Mouse (Mus musculus) CH12.LX (cell line): ENCODE data around the gene Tmem165.

Source experiments
- CTCF ChIP-seq, 2 experiments: IDR thresholded peaks in 1 of 2; conservative IDR thresholded peaks in 1 of 2; 2 replicates each; pipeline ENCODE4 v1.5.1; 2011 to 2012; ENCODE audit warnings: low read depth in 2 of 2, low read length in 2 of 2, improper control_type of control experiment in 1 of 2, inconsistent platforms in 1 of 2, mild to moderate bottlenecking in 1 of 2, moderate library complexity in 1 of 2
- EP300 ChIP-seq: IDR thresholded peaks from 2 replicates; pipeline ENCODE4 v1.6.1; 2011; ENCODE audit warnings: low read length, improper control_type of control experiment
- JUND ChIP-seq: conservative IDR thresholded peaks from 2 replicates; pipeline ENCODE4 v1.6.1; 2011; ENCODE audit warnings: low read depth, low read length, improper control_type of control experiment
- PAX5 ChIP-seq: IDR thresholded peaks from 2 replicates; pipeline ENCODE4 v1.6.1; 2012; ENCODE audit warnings: low read length, inconsistent platforms, mixed read lengths
- POLR2A ChIP-seq: IDR thresholded peaks from 2 replicates; pipeline ENCODE4 v1.6.1; 2011; ENCODE audit warnings: low read depth, mild to moderate bottlenecking, improper control_type of control experiment, low read length
- RCOR1 ChIP-seq: conservative IDR thresholded peaks from 2 replicates; pipeline ENCODE4 v1.6.1; 2012; ENCODE audit warnings: low read depth, mild to moderate bottlenecking, inconsistent platforms, low read length, improper control_type of control experiment
- SIN3A ChIP-seq: IDR thresholded peaks from 2 replicates; pipeline ENCODE4 v1.6.1; 2012; ENCODE audit warnings: low read length, improper control_type of control experiment, inconsistent platforms
- TBP ChIP-seq: conservative IDR thresholded peaks from 2 replicates; pipeline ENCODE4 v1.6.1; 2011; ENCODE audit warnings: low read depth, low read length, improper control_type of control experiment
- TCF12 ChIP-seq: IDR thresholded peaks from 2 replicates; pipeline ENCODE4 v1.6.1; 2014; ENCODE audit warnings: low read depth, mild to moderate bottlenecking, inconsistent platforms, low read length, improper control_type of control experiment
- UBTF ChIP-seq: IDR thresholded peaks from 2 replicates; pipeline ENCODE4 v1.6.1; 2012; ENCODE audit warnings: low read depth, mild to moderate bottlenecking, inconsistent platforms, low read length, improper control_type of control experiment, moderate library complexity
- ZC3H11A ChIP-seq: IDR thresholded peaks from 2 replicates; pipeline ENCODE4 v1.6.1; 2012; ENCODE audit warnings: low read depth, mild to moderate bottlenecking, inconsistent platforms, low read length, improper control_type of control experiment
- ZNF384 ChIP-seq: IDR thresholded peaks from 2 replicates; pipeline ENCODE4 v1.6.1; 2012; ENCODE audit warnings: low read depth, low read length, improper control_type of control experiment, inconsistent platforms

- TF ChIP-seq TCF12 (peak; percentile 86; the same call in 1 of the 2 replicates), ZNF384 (0 out of 2 replicates have a peak, but pooled peaks have one; percentile 3), CTCF (conservative IDR thresholded peaks at IDR 0.05 in 1 of 2, IDR thresholded peaks at IDR 0.05 in 1 of 2; ENCODE audit: low read depth in 2 of 2, low read length in 2 of 2) (peak in 1 of 2 experiments; percentile 77; a peak in 2 of 4 replicates), TBP (no peak), UBTF (peak; percentile 60; the same call in 1 of the 2 replicates), JUND (no peak), SIN3A (peak; percentile 84), POLR2A (peak; percentile 77), RCOR1 (peak; percentile 79; the same call in 1 of the 2 replicates), ZC3H11A (no peak), EP300 (peak; percentile 29; the same call in 1 of the 2 replicates), PAX5 (no peak)
These were observed 43.6 kb upstream of the Tmem165 start, which contains the start of gene Srd5a3 for GRCm38 (mm10) chr5:76139808-76140729.
